Mouse (Mus musculus): ENCODE measurements around the gene Coa3.

DNA sequence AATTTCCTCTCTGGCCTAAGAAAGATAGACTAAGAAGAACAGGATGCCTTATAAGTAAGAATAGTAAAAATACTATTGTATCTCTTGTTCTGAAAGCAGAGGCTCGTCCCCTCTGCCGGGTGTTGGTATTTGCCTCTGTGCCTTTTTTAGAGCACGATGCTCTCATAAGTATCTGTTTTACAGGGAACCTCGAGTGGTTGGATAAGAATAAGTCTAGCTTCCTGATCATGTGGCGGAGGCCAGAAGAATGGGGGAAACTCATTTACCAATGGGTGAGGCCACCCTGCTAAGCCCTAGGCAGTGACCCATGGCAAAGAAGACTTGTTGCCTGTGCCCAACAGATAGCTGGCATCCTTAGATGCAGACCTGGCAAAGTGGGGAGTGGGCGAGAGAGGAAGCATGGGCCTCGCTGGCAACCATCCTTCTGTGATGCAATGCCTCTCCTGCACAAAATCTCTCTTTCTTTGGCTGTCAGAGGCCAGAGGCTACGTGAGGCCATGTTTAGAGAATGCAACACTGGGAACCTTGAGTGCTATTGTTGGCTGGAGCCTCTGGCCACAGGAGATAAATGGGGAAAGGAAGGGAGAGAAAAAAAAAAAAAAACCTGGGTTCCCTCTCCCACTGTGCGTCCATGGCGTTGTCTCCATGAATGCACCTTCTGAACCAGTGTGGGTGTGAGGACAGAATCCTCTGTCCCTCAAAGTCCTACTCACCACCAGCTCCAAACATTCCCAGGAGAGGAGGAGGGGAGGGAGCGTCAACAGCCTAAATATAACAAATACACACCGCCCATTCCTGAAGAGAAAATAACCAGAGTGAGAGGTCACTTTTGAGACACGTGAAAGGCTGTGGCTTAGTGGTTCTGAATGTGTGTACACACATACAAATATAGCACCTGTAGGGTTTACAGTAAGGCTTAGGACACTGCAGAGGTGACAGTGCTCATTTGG lies 22.8 kb downstream of the Coa3 start:
- TF ChIP-seq POLR2A (IDR thresholded peaks at IDR 0.05; ENCODE audit: insufficient read depth, low read depth, low read length) (no peak; the same call in 1 of the 2 replicates), CTCF (IDR thresholded peaks at IDR 0.05) (no peak)

Data from heart, adult 2 months (tissue).